Mouse (Mus musculus) lung, adult 2 months (tissue): ENCODE data around the gene Dynlrb1.
A peak's percentile ranks its signal among the peaks of the same experiment; 100 is the strongest.

Experiments used
- CTCF ChIP-seq: fragments of 200-500 bp; IDR thresholded peaks from 2 replicates; pipeline ENCODE4 v1.5.1; 2011; ENCODE audit warnings: mild to moderate bottlenecking, low read length, control low read depth; ENCODE audit not compliant: insufficient read depth
- POLR2A ChIP-seq: fragments of 200-500 bp; IDR thresholded peaks from 2 replicates; pipeline ENCODE4 v1.6.1; 2011; ENCODE audit warnings: low read depth, mild to moderate bottlenecking, control low read depth, low read length, borderline replicate concordance; ENCODE audit errors: extremely low read depth

- no peak for TF ChIP-seq POLR2A
- peak; percentile 53; the same call in 1 of the 2 replicates for TF ChIP-seq CTCF
Measured at GRCm38 (mm10) chr2:155271957-155272356, 35.6 kb downstream of the Dynlrb1 start.
